Mouse (Mus musculus) kidney, postnatal 0 days (tissue): ENCODE data around the gene Tac4. TPM values are rescaled to one million over a fixed set of nuclear protein-coding genes. Genes with fewer than 3 reads are reported as not detected.

Source experiments
- ATAC-seq: fragments of 200-750 bp; cut with Nextera tagmentation; replicated peaks from 2 replicates; pipeline ENCODE4 v1.8.0; 2017; ENCODE audit warnings: low read depth, moderate number of reproducible peaks, moderate TSS enrichment, moderate library complexity; ENCODE audit not compliant: low FRiP score
- DNase-seq: peaks from one replicate; pipeline ENCODE4 v3.0.0-alpha.2; 2016; ENCODE audit warnings: low spot score
- H3K27ac ChIP-seq: fragments of 300-500 bp; sonication (generic); 2 replicates; pipeline ENCODE4 v1.5.1; 2014; ENCODE audit warnings: mild to moderate bottlenecking
- H3K27me3 ChIP-seq: fragments of 300-500 bp; sonication (generic); 2 replicates; pipeline ENCODE4 v1.6.1; 2014; ENCODE audit warnings: low read length, mixed read lengths; ENCODE audit not compliant: insufficient read depth
- H3K36me3 ChIP-seq: fragments of 300-500 bp; sonication (generic); 2 replicates; pipeline ENCODE4 v1.6.1; 2014; ENCODE audit warnings: low read length, mixed read lengths; ENCODE audit not compliant: insufficient read depth
- H3K4me1 ChIP-seq: fragments of 300-500 bp; sonication (generic); replicated peaks from 2 replicates; pipeline ENCODE4 v1.6.1; 2014; ENCODE audit warnings: antibody characterized with exemption, low read length, mixed read lengths; ENCODE audit not compliant: insufficient read depth
- H3K4me2 ChIP-seq: fragments of 300-500 bp; sonication (generic); 2 replicates; pipeline ENCODE4 v1.6.1; 2014; ENCODE audit warnings: mild to moderate bottlenecking, low read length, moderate library complexity, mixed read lengths
- H3K4me3 ChIP-seq: fragments of 300-500 bp; sonication (generic); replicated peaks from 2 replicates; pipeline ENCODE4 v1.5.1; 2014; ENCODE audit warnings: low read depth, low read length
- H3K9ac ChIP-seq: fragments of 300-500 bp; sonication (generic); 2 replicates; pipeline ENCODE4 v1.6.1; 2014; ENCODE audit warnings: low read depth, low read length
- H3K9me3 ChIP-seq: fragments of 300-500 bp; sonication (generic); replicated peaks from 2 replicates; pipeline ENCODE4 v1.6.1; 2016; ENCODE audit warnings: low read length, inconsistent platforms, mixed read lengths
- CTCF ChIP-seq: IDR thresholded peaks from 2 replicates; pipeline ENCODE4 v1.5.1; 2016; ENCODE audit warnings: antibody characterized with exemption, low read depth, mild to moderate bottlenecking, moderate library complexity
- whole genome bisulfite sequencing: fragments of 180-500 bp; shearing (Covaris S2); extraction: QIAGEN DNeasy Blood & Tissue Kit; methylation state at CpG from one replicate; pipeline ENCODE4 v1.1.7; 2014; 5-methylcytosine and 5-hydroxymethylcytosine counted together
- polyA plus RNA-seq: library from polyadenylated mRNA; unstranded; fragments of >200 nt; fragmentation: Nextera tagmentation; extraction: Ambion mirVana; gene quantifications from 2 replicates; pipeline ENCODE4 v1.2.1, GENCODE M21; 2015

Gene Tac4
- polyA plus RNA-seq, 1 experiment from 2014 or later, result 0.09 TPM

DNA sequence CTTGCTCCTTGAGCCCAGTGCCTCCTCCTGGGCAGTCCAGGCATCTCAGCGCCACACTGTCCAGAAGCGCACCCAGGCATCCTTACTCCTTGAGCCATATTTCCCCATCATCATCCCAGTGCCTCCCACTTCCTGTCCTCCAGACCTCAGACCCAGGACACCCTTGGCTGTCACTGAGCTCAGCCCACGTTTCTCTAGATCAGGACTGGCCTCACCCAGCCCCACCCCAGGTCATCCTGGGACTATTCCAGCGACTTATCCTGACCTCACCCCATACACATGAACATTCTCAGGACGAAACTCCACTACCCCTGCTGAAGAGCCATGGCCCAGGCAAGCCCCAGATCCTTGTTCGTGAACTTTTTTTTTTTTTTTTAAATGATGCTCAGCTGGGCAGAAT, 5.6 kb upstream of the Tac4 start:
- Histone ChIP-seq H3K27ac (no peak overlapping the region), H3K4me1 (no peaks in the 10 kb centered on the region), H3K27me3 (no peaks in the 10 kb centered on the region), H3K9me3 (no peaks in the 10 kb centered on the region), H3K9ac (no peak overlapping the region), H3K4me2 (no peak overlapping the region), H3K36me3 (no peaks in the 10 kb centered on the region), H3K4me3 (no peak overlapping the region)
- DNase-seq (no peak), ATAC-seq (no peak)
- WGBS, result 71% methylated on average over 6 of the region's 6 CpGs
- no peak; the same call in 1 of the 2 replicates for TF ChIP-seq CTCF

DNA sequence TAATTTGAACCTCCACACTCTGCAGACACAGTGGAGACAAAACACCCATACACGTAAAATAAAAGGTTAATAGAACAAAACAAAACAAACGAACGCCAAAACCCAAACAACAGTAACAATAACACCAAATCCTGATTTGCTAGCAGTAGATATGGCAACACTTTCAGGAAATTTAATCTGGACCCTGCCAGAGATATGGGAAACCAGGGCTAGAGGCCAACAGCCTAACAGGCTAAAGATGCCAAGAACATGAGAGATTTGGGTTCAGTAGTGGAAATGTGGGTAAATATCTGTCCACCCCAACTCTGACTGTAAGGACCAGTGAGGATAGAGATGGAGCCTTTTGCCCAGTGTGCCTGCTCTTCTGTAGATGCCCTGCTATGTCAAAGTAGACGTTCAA, 3.4 kb upstream of the Tac4 start:
- ATAC-seq, result no peak
- Histone ChIP-seq H3K4me3 (peak overlapping the region; percentile 47; the same call in 1 of the 2 replicates), H3K4me2 (peak overlapping the region; percentile 96), H3K36me3 (no peaks in the 10 kb centered on the region), H3K27ac (no peak overlapping the region), H3K27me3 (no peaks in the 10 kb centered on the region), H3K9me3 (no peaks in the 10 kb centered on the region), H3K9ac (no peak overlapping the region), H3K4me1 (no peaks in the 10 kb centered on the region)
- TF ChIP-seq CTCF, result no peak
- WGBS, result 48% methylated on average over 4 of the region's 4 CpGs
- DNase-seq, result no peak

DNA sequence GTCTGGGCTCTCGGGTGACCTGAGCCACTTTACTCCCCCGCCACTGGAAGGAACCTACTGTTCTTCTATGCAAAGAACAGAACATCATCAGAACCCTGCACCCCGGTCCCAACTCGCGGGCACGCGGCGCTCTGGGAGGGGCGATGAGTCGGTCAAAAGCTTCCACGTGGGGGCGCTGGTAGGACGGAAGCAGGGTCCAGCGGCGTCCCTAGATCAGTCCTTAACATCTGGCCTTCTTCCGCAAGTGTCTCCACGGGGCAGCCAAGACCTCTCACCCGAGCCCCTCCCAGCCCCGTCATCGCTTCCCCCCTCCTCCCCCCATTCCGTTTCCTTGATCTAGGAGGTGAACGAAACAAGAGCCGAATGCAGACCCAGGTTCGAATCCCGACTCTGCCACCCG, 2.8 kb upstream of the Tac4 start:
- peak; percentile 62 for ATAC-seq
- no peaks in the 10 kb centered on the region for H3K4me1 ChIP-seq
- no peaks in the 10 kb centered on the region for H3K36me3 ChIP-seq
- WGBS, result under 1% methylated on average over 26 of the region's 26 CpGs
- TF ChIP-seq CTCF, result peak; percentile 65
- peak overlapping the region; percentile 70 for H3K9ac ChIP-seq
- DNase-seq, result peak; percentile 89
- H3K27me3 ChIP-seq, result no peaks in the 10 kb centered on the region
- H3K4me2 ChIP-seq, result peak overlapping the region; percentile 96
- peak overlapping the region; percentile 78 for H3K27ac ChIP-seq
- H3K4me3 ChIP-seq, result peak overlapping the region; percentile 47
- H3K9me3 ChIP-seq, result no peaks in the 10 kb centered on the region

DNA sequence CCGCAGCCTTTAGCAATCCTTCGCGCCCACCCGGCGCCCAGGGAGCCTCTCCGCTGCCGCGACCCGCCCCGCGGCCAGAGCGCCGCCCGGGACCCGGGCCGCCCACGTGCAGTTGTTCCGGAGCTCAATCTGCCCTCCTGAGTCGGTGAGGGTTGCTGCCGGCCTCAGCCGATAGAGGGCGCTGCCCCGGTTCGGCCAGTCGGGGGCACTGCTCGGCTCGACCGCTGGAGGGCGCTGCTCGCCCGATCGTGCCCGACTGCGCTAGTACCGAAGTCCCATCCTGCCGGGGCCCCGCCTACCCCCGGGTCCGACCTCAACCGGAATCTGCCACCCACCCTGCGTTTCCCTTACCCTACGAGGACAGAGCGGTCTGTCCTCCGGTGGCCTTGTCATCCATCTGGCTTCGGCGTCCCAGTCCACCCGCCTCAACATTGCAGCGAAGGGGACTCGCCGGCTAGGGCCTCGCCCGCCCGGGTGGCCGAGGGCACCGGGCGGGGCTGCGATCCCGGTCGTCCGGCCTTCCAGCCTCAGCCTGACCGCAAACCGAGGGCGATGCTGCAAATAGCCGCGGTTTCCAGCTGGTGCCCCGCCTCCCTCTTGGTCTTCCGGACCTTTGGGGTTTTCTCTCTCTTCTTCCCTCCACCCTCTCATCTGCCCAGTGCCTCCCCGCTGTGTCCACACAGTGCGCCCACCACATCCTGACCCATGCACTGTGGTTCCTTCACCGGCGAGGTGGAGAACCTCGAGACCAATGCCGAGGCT, 2.1 kb upstream of the Tac4 start:
- peak overlapping the region; percentile 96 for H3K4me2 ChIP-seq
- ATAC-seq (peak; percentile 75), DNase-seq (peak; percentile 89)
- no peaks in the 10 kb centered on the region for H3K4me1 ChIP-seq
- H3K9ac ChIP-seq, result peak overlapping the region; percentile 70
- H3K4me3 ChIP-seq, result peak overlapping the region; percentile 47
- no peaks in the 10 kb centered on the region for H3K36me3 ChIP-seq
- peak overlapping the region; percentile 81 for H3K27ac ChIP-seq
- no peaks in the 10 kb centered on the region for H3K9me3 ChIP-seq
- H3K27me3 ChIP-seq, result no peaks in the 10 kb centered on the region
- under 1% methylated on average over 73 of the region's 73 CpGs for WGBS
- TF ChIP-seq CTCF, result peak; percentile 100

DNA sequence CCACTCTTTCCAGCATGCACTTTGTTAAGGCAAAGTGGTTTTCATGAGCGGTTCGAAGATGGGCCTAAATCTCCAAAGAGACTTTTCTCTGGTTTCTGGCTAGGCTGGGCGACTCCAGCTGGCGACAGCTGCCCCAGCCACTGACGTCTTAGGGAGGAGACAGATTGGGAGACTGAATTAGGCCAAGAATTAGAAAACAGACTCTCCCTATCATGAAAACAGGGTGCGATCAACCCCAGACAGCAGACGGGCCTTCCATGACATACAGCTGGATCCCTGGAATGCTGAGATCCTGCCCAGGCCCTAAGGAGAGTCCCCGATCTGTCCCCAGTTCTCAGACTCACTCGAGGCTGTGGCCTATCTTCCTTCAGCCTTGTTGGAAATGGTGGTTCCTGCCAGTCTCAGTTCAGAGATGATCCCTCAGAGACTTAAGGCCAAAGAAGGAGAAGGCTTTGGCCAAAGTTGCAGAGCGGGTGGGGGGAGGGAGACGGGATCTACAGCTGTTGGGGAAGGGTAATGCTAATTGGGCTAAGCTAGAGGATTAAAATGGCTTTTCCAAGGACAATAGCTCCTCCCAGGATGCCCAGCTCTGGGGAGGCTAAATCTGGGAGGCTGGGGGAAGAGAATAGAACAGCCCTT, 2.6 kb downstream of the Tac4 start:
- no peak for TF ChIP-seq CTCF
- Histone ChIP-seq H3K27me3 (no peaks in the 10 kb centered on the region), H3K36me3 (no peaks in the 10 kb centered on the region; the same call in 1 of the 2 replicates), H3K27ac (peak overlapping the region; percentile 75), H3K9ac (0 out of 2 replicates have a peak overlapping the region, but pooled peaks have one; percentile 8), H3K9me3 (no peaks in the 10 kb centered on the region), H3K4me1 (no peaks in the 10 kb centered on the region), H3K4me3 (no peak overlapping the region), H3K4me2 (no peak overlapping the region)
- WGBS, result 34% methylated on average over 11 of the region's 11 CpGs
- peak; percentile 73 for DNase-seq
- ATAC-seq, result no peak

DNA sequence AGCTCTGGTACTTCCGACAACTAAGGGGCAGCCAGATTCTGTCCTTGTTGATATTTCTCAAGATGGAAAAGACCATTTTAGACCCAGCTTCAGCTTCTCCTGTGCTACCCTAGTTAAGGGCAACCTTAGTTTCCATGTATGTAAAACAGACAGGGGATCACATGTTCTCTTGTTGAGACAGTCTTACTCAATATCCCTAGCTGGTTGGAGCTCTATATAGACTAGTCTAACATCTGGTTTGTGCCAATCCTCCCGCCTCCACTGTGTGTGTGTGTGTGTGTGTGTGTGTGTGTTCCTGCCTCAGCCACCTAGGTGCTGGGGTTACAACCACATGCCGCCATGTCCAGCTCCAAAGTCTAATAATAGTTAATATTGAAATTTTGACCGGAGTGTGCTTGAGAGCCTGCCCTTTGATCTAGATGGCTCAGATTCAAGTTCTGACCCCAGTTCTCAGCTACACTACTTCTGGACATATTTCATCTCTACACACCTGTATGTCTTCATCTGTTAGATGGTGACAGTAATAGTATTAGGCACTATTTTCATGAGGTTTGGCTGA, 3.2 kb downstream of the Tac4 start:
- Histone ChIP-seq H3K9ac (no peak overlapping the region), H3K27ac (peak overlapping the region; percentile 75), H3K36me3 (no peaks in the 10 kb centered on the region; the same call in none of the 2 replicates), H3K4me1 (no peaks in the 10 kb centered on the region), H3K4me2 (no peak overlapping the region), H3K27me3 (no peaks in the 10 kb centered on the region), H3K4me3 (no peak overlapping the region), H3K9me3 (no peaks in the 10 kb centered on the region)
- DNase-seq, result no peak
- TF ChIP-seq CTCF, result no peak
- WGBS, result 78% methylated on average over 4 of the region's 4 CpGs
- no peak for ATAC-seq
